Mouse (Mus musculus): ENCODE data around the gene Ube4a.
"Not testable (repeated sequence)": the region's sequence is repeated elsewhere in the genome, so short reads cannot be mapped to it uniquely, and the experiment has no call there.

The Ube4a gene

GRCm38 (mm10) chr9:44981104-44981503, 15.7 kb upstream of the Ube4a start:
- no peak for DNase-seq (ENCODE audit: low spot score)

GRCm38 (mm10) chr9:44980242-44980641, 14.8 kb upstream of the Ube4a start, which contains the start of gene Cd3g:
TSS of gene Cd3g (minus strand) at chr9:44980431.
- no peak for DNase-seq (ENCODE audit: low spot score)

GRCm38 (mm10) chr9:44979806-44980205, 14.4 kb upstream of the Ube4a start:
- DNase-seq (ENCODE audit: low spot score): no peak

- peak; percentile 39 for DNase-seq (ENCODE audit: low spot score)
These were observed 12.4 kb upstream of the Ube4a start for GRCm38 (mm10) chr9:44977813-44978212.

GRCm38 (mm10) chr9:44969450-44969849, 4.0 kb upstream of the Ube4a start:
- DNase-seq (ENCODE audit: low spot score): no peak

- DNase-seq (ENCODE audit: low spot score): not testable (repeated sequence)
These were observed 2.4 kb upstream of the Ube4a start for GRCm38 (mm10) chr9:44967763-44968162.

- DNase-seq (ENCODE audit: low spot score): peak; percentile 42
These were observed 1.4 kb upstream of the Ube4a start for GRCm38 (mm10) chr9:44966815-44967242.

GRCm38 (mm10) chr9:44965833-44966466, 550 bp upstream of the Ube4a start:
- no peak for DNase-seq (ENCODE audit: low spot score)

- DNase-seq (ENCODE audit: low spot score): no peak
These were observed 11.0 kb downstream of the Ube4a start for GRCm38 (mm10) chr9:44954432-44954831.

- no peak for DNase-seq (ENCODE audit: low spot score)
These were observed 17.6 kb downstream of the Ube4a start for GRCm38 (mm10) chr9:44947836-44948235.

GRCm38 (mm10) chr9:44946185-44946695, 19.2 kb downstream of the Ube4a start:
- no peak for DNase-seq (ENCODE audit: low spot score)

- DNase-seq (ENCODE audit: low spot score): no peak
These were observed 23.0 kb downstream of the Ube4a start for GRCm38 (mm10) chr9:44942421-44942820.

- no peak for DNase-seq (ENCODE audit: low spot score)
These were observed 23.6 kb downstream of the Ube4a start for GRCm38 (mm10) chr9:44941756-44942155.

- no peak for DNase-seq (ENCODE audit: low spot score)
These were observed 43.9 kb downstream of the Ube4a start for GRCm38 (mm10) chr9:44921543-44921942.

GRCm38 (mm10) chr9:44921123-44921468, 44.3 kb downstream of the Ube4a start:
- DNase-seq (ENCODE audit: low spot score): peak; percentile 41

- DNase-seq (ENCODE audit: low spot score): peak; percentile 87
These were observed 44.9 kb downstream of the Ube4a start, which contains the start of gene Atp5l for GRCm38 (mm10) chr9:44920374-44921122. TSS of gene Atp5l (minus strand) at chr9:44920742.

GRCm38 (mm10) chr9:44919606-44920005, 45.8 kb downstream of the Ube4a start:
- no peak for DNase-seq (ENCODE audit: low spot score)

GRCm38 (mm10) chr9:44916196-44916595, 49.2 kb downstream of the Ube4a start:
- no peak for DNase-seq (ENCODE audit: low spot score)

- DNase-seq (ENCODE audit: low spot score): no peak
These were observed 50.7 kb downstream of the Ube4a start for GRCm38 (mm10) chr9:44914706-44915105.

- DNase-seq (ENCODE audit: low spot score): no peak
These were observed 54.0 kb downstream of the Ube4a start for GRCm38 (mm10) chr9:44911365-44911764.

- no peak for DNase-seq (ENCODE audit: low spot score)
These were observed 59.8 kb downstream of the Ube4a start for GRCm38 (mm10) chr9:44905620-44906019.

GRCm38 (mm10) chr9:44904964-44905363, 60.4 kb downstream of the Ube4a start:
- DNase-seq (ENCODE audit: low spot score): peak; percentile 43

GRCm38 (mm10) chr9:44903856-44904255, 61.5 kb downstream of the Ube4a start:
- DNase-seq (ENCODE audit: low spot score): no peak

All from testis, postnatal 14 days (tissue).